Mouse (Mus musculus) kidney, postnatal 0 days (tissue): ENCODE measurements around the gene Rps6. TPM values are rescaled to one million over a fixed set of nuclear protein-coding genes. Genes with fewer than 3 reads are reported as not detected.

Experiments used
- ATAC-seq: fragments of 200-750 bp; cut with Nextera tagmentation; replicated peaks from 2 replicates; pipeline ENCODE4 v1.8.0; 2017; ENCODE audit warnings: low read depth, moderate number of reproducible peaks, moderate TSS enrichment, moderate library complexity; ENCODE audit not compliant: low FRiP score
- DNase-seq: peaks from one replicate; pipeline ENCODE4 v3.0.0-alpha.2; 2016; ENCODE audit warnings: low spot score
- H3K27ac ChIP-seq: fragments of 300-500 bp; sonication (generic); 2 replicates; pipeline ENCODE4 v1.5.1; 2014; ENCODE audit warnings: mild to moderate bottlenecking
- H3K27me3 ChIP-seq: fragments of 300-500 bp; sonication (generic); 2 replicates; pipeline ENCODE4 v1.6.1; 2014; ENCODE audit warnings: low read length, mixed read lengths; ENCODE audit not compliant: insufficient read depth
- H3K36me3 ChIP-seq: fragments of 300-500 bp; sonication (generic); 2 replicates; pipeline ENCODE4 v1.6.1; 2014; ENCODE audit warnings: low read length, mixed read lengths; ENCODE audit not compliant: insufficient read depth
- H3K4me1 ChIP-seq: fragments of 300-500 bp; sonication (generic); replicated peaks from 2 replicates; pipeline ENCODE4 v1.6.1; 2014; ENCODE audit warnings: antibody characterized with exemption, low read length, mixed read lengths; ENCODE audit not compliant: insufficient read depth
- H3K4me2 ChIP-seq: fragments of 300-500 bp; sonication (generic); 2 replicates; pipeline ENCODE4 v1.6.1; 2014; ENCODE audit warnings: mild to moderate bottlenecking, low read length, moderate library complexity, mixed read lengths
- H3K4me3 ChIP-seq: fragments of 300-500 bp; sonication (generic); replicated peaks from 2 replicates; pipeline ENCODE4 v1.5.1; 2014; ENCODE audit warnings: low read depth, low read length
- H3K9ac ChIP-seq: fragments of 300-500 bp; sonication (generic); 2 replicates; pipeline ENCODE4 v1.6.1; 2014; ENCODE audit warnings: low read depth, low read length
- H3K9me3 ChIP-seq: fragments of 300-500 bp; sonication (generic); replicated peaks from 2 replicates; pipeline ENCODE4 v1.6.1; 2016; ENCODE audit warnings: low read length, inconsistent platforms, mixed read lengths
- CTCF ChIP-seq: IDR thresholded peaks from 2 replicates; pipeline ENCODE4 v1.5.1; 2016; ENCODE audit warnings: antibody characterized with exemption, low read depth, mild to moderate bottlenecking, moderate library complexity
- WGBS: fragments of 180-500 bp; shearing (Covaris S2); extraction: QIAGEN DNeasy Blood & Tissue Kit; methylation state at CpG from one replicate; pipeline ENCODE4 v1.1.7; 2014; 5-methylcytosine and 5-hydroxymethylcytosine counted together
- polyA plus RNA-seq: library from polyadenylated mRNA; unstranded; fragments of >200 nt; fragmentation: Nextera tagmentation; extraction: Ambion mirVana; gene quantifications from 2 replicates; pipeline ENCODE4 v1.2.1, GENCODE M21; 2015

Rps6 gene
- polyA plus RNA-seq, 1 experiment from 2014 or later: 781 TPM

GRCm38 (mm10) chr4:86887879-86888278 lies 30.7 kb upstream of the Rps6 start:
- DNase-seq (no peak), ATAC-seq (no peak)
- Histone ChIP-seq H3K4me2 (no peak overlapping the region), H3K36me3 (0 out of 2 replicates have a peak, but pooled peaks cover 3% of the 10 kb centered on the region), H3K27ac (no peak overlapping the region), H3K9me3 (no peaks in the 10 kb centered on the region), H3K4me1 (no peaks in the 10 kb centered on the region), H3K4me3 (no peak overlapping the region), H3K27me3 (no peaks in the 10 kb centered on the region), H3K9ac (no peak overlapping the region)
- WGBS: 78% methylated on average over 5 of the region's 5 CpGs
- peak; percentile 38; the same call in 1 of the 2 replicates for TF ChIP-seq CTCF

- Histone ChIP-seq H3K9me3 (no peaks in the 10 kb centered on the region), H3K9ac (peak overlapping the region; percentile 13; the same call in 1 of the 2 replicates), H3K27me3 (no peaks in the 10 kb centered on the region), H3K4me1 (no peaks in the 10 kb centered on the region), H3K36me3 (0 out of 2 replicates have a peak, but pooled peaks cover 3% of the 10 kb centered on the region), H3K4me2 (peak overlapping the region; percentile 39), H3K4me3 (peak overlapping the region; percentile 16), H3K27ac (peak overlapping the region; percentile 68)
- DNase-seq (peak; percentile 80), ATAC-seq (no peak; the same call in 1 of the 2 replicates)
- 23% methylated on average over 18 of the region's 18 CpGs for WGBS
- no peak for TF ChIP-seq CTCF
Measured at GRCm38 (mm10) chr4:86886160-86886878, 29.1 kb upstream of the Rps6 start.

DNA sequence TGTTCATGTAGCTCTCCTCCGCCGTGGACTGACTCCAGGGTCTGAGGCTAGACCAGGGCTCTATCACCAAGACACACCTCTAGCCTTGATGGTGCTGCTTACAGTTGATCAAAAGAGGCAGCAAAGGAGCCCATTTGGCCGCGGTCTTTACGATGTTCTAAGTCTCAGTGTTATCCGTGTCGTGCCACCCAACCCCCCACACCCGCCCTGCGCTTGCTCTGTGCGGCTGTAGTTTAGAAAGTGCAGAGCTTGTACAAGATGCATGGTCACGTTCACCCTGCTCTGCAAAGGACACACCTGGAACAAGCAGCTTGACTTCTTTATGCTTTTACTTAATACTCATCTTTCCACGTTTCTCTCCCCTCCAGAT lies 28.6 kb upstream of the Rps6 start:
- DNase-seq (no peak), ATAC-seq (0 out of 2 replicates have a peak, but pooled peaks have one; percentile 16)
- H3K27ac ChIP-seq: peak overlapping the region; percentile 68
- H3K4me1 ChIP-seq: no peaks in the 10 kb centered on the region
- no peaks in the 10 kb centered on the region for H3K9me3 ChIP-seq
- 38% methylated on average over 12 of the region's 12 CpGs for WGBS
- H3K9ac ChIP-seq: peak overlapping the region; percentile 13; the same call in 1 of the 2 replicates
- TF ChIP-seq CTCF: no peak
- peak overlapping the region; percentile 16 for H3K4me3 ChIP-seq
- H3K36me3 ChIP-seq: 0 out of 2 replicates have a peak, but pooled peaks cover 3% of the 10 kb centered on the region
- no peaks in the 10 kb centered on the region for H3K27me3 ChIP-seq
- peak overlapping the region; percentile 39 for H3K4me2 ChIP-seq

GRCm38 (mm10) chr4:86884945-86885344 lies 27.7 kb upstream of the Rps6 start:
- 0 out of 2 replicates have a peak, but pooled peaks cover 3% of the 10 kb centered on the region for H3K36me3 ChIP-seq
- no peaks in the 10 kb centered on the region for H3K4me1 ChIP-seq
- H3K9ac ChIP-seq: no peak overlapping the region
- no peaks in the 10 kb centered on the region for H3K27me3 ChIP-seq
- H3K4me2 ChIP-seq: no peak overlapping the region
- peak; percentile 67 for TF ChIP-seq CTCF
- 61% methylated on average over 4 of the region's 4 CpGs for WGBS
- H3K4me3 ChIP-seq: no peak overlapping the region
- no peak overlapping the region for H3K27ac ChIP-seq
- no peak for ATAC-seq
- no peaks in the 10 kb centered on the region for H3K9me3 ChIP-seq
- DNase-seq: no peak

DNA sequence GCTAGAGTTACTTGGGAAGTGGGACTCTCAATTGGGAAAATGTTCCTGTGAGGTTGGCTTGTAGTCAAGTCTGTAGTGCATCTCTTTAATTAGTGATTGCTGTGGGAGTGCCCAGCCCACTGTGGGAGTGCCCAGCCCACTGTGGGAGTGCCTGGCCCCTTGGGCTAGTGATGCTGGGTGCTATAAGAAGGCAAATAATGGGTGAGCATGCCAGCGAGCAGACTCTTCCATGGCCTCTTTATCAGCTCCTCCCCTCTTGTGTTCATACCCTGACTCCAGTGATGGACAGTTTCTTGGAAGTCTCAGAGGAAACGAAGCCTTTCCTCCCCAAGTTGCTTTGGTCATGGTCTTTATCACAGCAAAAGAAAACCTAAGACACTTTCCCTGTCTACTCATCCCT lies 25.2 kb upstream of the Rps6 start:
- Histone ChIP-seq H3K36me3 (no peaks in the 10 kb centered on the region), H3K9me3 (no peaks in the 10 kb centered on the region), H3K4me2 (no peak overlapping the region), H3K4me3 (no peak overlapping the region), H3K4me1 (no peaks in the 10 kb centered on the region), H3K27ac (no peak overlapping the region), H3K27me3 (no peaks in the 10 kb centered on the region), H3K9ac (no peak overlapping the region)
- TF ChIP-seq CTCF: no peak
- DNase-seq: no peak
- ATAC-seq: no peak
- 31% methylated on average over 2 of the region's 2 CpGs for WGBS

DNA sequence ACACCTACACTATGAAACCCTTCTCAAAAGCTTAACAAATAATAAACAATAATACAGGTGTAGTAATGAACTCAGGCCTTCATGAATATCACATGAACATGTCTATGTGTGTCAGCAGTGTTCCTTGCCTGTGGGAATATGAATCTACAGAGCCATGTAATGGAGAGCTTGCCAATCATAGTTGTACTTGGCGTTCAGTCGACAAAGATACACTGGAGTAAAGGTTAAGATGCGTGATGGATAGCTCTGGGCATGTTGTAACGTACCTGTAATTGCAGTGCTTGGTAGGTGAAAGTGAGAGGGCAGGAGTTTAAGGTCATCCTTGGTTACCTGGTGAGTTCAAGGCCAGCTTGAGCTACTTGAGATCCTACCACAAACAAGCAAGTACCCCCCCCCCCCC lies 24.0 kb upstream of the Rps6 start:
- Histone ChIP-seq H3K27ac (no peak overlapping the region), H3K9ac (no peak overlapping the region), H3K4me1 (no peaks in the 10 kb centered on the region), H3K27me3 (no peaks in the 10 kb centered on the region), H3K4me2 (no peak overlapping the region), H3K36me3 (no peaks in the 10 kb centered on the region), H3K9me3 (no peaks in the 10 kb centered on the region), H3K4me3 (no peak overlapping the region)
- TF ChIP-seq CTCF: no peak
- ATAC-seq (no peak), DNase-seq (no peak)
- WGBS: 93% methylated on average over 4 of the region's 4 CpGs
